Mouse (Mus musculus) heart, embryonic 16.5 days (tissue): ENCODE measurements around the gene 2010111I01Rik. TPM values are rescaled to one million over a fixed set of nuclear protein-coding genes. Genes with fewer than 3 reads are reported as not detected.
A peak's percentile ranks its signal among the peaks of the same experiment; 100 is the strongest.

Experiments used
- ATAC-seq: fragments of 200-750 bp; cut with Nextera tagmentation; replicated peaks from 2 replicates; pipeline ENCODE4 v1.8.0; 2017; ENCODE audit warnings: moderate number of reproducible peaks; ENCODE audit not compliant: insufficient read depth, low FRiP score; ENCODE audit errors: extremely low read depth
- H3K27ac ChIP-seq: fragments of 300-500 bp; sonication (generic); 2 replicates; pipeline ENCODE4 v1.5.1; 2014; ENCODE audit warnings: mild to moderate bottlenecking, low read length, control low read depth, moderate library complexity
- H3K27me3 ChIP-seq: fragments of 300-500 bp; sonication (generic); 2 replicates; pipeline ENCODE4 v1.6.1; 2014; ENCODE audit warnings: low read length, mixed read lengths; ENCODE audit not compliant: control insufficient read depth, insufficient read depth
- H3K36me3 ChIP-seq: fragments of 300-500 bp; sonication (generic); 2 replicates; pipeline ENCODE4 v1.6.1; 2014; ENCODE audit not compliant: control insufficient read depth, insufficient read depth
- H3K4me1 ChIP-seq: fragments of 300-500 bp; sonication (generic); 2 replicates; pipeline ENCODE4 v1.6.1; 2014; ENCODE audit warnings: low read length, mixed read lengths; ENCODE audit not compliant: control insufficient read depth, insufficient read depth
- H3K4me2 ChIP-seq: fragments of 300-500 bp; sonication (generic); 2 replicates; pipeline ENCODE4 v1.6.1; 2014; ENCODE audit warnings: low read depth, mild to moderate bottlenecking, control low read depth, low read length
- H3K4me3 ChIP-seq: fragments of 300-500 bp; sonication (generic); 2 replicates; pipeline ENCODE4 v1.5.1; 2014; ENCODE audit warnings: mild to moderate bottlenecking, control low read depth, low read length
- H3K9ac ChIP-seq: fragments of 300-500 bp; sonication (generic); 2 replicates; pipeline ENCODE4 v1.6.1; 2014; ENCODE audit warnings: low read length, control low read depth
- H3K9me3 ChIP-seq: fragments of 300-500 bp; sonication (generic); replicated peaks from 2 replicates; pipeline ENCODE4 v1.6.1; 2016; ENCODE audit warnings: low read length; ENCODE audit not compliant: control insufficient read depth
- WGBS: fragments of 180-500 bp; shearing (Covaris S2); extraction: QIAGEN DNeasy Blood & Tissue Kit; methylation state at CpG from one replicate; pipeline ENCODE4 v1.1.7; 2014; 5-methylcytosine and 5-hydroxymethylcytosine counted together
- polyA plus RNA-seq: library from polyadenylated mRNA; unstranded; fragments of >200 nt; fragmentation: Nextera tagmentation; extraction: Ambion mirVana; gene quantifications from 2 replicates; pipeline ENCODE4 v1.2.1, GENCODE M21; 2015

2010111I01Rik gene
- polyA plus RNA-seq, 1 experiment from 2014 or later = 71.1 TPM

DNA sequence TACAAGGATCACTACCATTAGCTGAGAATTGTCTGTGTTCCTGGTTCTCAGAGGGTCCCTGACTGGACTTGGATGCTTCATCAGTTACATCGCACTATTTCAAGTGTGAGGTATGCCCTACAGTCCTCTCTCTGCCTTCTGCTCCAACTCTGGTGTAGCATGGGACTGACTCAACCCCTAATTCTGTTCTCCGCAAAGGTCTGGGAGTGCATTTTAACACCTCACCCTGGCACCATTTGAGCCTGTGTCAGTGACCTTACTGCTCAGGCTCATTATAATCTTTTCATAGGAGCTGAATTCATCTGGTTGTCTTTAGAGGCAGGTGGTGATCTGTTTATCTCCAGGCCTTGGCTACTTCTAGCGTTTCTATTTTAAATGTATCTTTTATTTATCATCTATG lies 154.0 kb downstream of the 2010111I01Rik start:
- H3K4me2 ChIP-seq = no peak overlapping the region
- no peak overlapping the region for H3K4me3 ChIP-seq
- ATAC-seq = 0 out of 2 replicates have a peak, but pooled peaks have one; percentile 55
- WGBS = 47% methylated on average over 3 of the region's 3 CpGs
- H3K27ac ChIP-seq = peak overlapping the region; percentile 42; the same call in 1 of the 2 replicates
- no peak overlapping the region for H3K9ac ChIP-seq
- H3K4me1 ChIP-seq = peaks cover 29% of the 10 kb centered on the region
- H3K27me3 ChIP-seq = no peaks in the 10 kb centered on the region
- peaks cover 2% of the 10 kb centered on the region; the same call in 1 of the 2 replicates for H3K9me3 ChIP-seq
- no peaks in the 10 kb centered on the region for H3K36me3 ChIP-seq

DNA sequence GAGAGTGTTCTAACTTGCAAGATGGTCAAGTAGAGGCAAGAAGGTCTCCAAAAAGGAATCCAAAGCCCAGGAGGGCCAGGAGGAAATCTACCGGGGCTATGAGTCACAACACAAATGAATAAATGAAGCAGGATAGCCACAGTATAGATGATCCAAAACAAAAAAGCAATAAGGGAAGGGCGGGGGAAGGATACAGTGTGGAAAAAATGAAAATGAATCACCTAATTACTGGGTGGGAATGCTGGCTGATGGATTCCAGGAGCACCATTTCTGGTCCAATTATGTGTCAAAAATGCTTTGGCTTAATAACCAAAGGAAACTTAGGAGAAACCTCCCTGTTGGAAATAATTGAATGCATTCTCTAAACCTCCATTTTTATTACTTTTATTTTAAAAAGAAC lies 155.6 kb downstream of the 2010111I01Rik start:
- 79% methylated on average over 2 of the region's 2 CpGs for WGBS
- H3K4me1 ChIP-seq = peaks cover 17% of the 10 kb centered on the region
- no peaks in the 10 kb centered on the region for H3K27me3 ChIP-seq
- H3K27ac ChIP-seq = 0 out of 2 replicates have a peak overlapping the region, but pooled peaks have one; percentile 27
- no peak overlapping the region for H3K9ac ChIP-seq
- no peak overlapping the region for H3K4me2 ChIP-seq
- H3K36me3 ChIP-seq = no peaks in the 10 kb centered on the region
- ATAC-seq = no peak
- no peak overlapping the region for H3K4me3 ChIP-seq
- peaks cover 2% of the 10 kb centered on the region; the same call in 1 of the 2 replicates for H3K9me3 ChIP-seq

DNA sequence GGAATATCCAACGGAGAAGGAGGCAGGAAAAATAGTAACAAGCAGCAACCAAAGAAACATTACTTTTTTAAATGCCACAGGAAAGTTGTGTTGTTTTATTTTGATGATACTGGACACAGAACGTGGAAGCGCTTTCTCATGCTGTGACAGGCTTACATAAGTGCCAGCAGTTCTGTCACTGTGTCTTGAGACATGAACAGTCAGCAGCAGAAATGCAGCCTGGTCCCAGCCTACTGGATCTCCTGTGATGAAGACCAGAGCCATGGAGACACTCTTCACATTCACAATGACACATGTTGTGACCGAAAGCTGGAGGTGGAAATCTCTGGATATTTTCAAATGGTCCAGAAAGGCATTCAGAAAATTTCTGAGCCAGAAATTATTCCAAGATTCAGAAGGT lies 157.1 kb downstream of the 2010111I01Rik start:
- no peaks in the 10 kb centered on the region for H3K36me3 ChIP-seq
- H3K4me2 ChIP-seq = no peak overlapping the region
- 61% methylated on average over 4 of the region's 4 CpGs for WGBS
- H3K4me1 ChIP-seq = peaks cover 17% of the 10 kb centered on the region
- H3K27me3 ChIP-seq = no peaks in the 10 kb centered on the region
- no peak overlapping the region for H3K9ac ChIP-seq
- no peak overlapping the region for H3K4me3 ChIP-seq
- H3K9me3 ChIP-seq = 0 out of 2 replicates have a peak, but pooled peaks cover 1% of the 10 kb centered on the region
- H3K27ac ChIP-seq = no peak overlapping the region
- no peak for ATAC-seq

DNA sequence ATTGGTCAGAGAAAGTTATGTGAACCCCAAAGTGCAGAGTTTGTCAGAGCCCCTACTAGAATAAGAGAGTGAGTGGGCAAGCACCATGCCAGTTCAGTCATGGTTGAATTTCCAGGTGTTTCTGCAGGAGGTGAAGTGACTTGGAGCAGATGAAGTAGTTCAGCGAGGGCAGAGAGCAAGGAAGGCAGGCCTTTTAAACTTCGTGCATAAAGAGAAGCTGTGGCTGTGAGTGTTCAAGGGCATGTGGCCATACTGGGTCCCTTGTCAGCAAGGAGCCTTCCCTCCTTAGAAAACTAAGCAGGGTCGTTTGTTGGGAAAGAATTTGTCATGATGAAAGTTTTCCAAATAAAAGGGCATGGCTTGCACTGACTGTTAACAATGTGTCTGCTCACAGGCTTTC lies 161.5 kb downstream of the 2010111I01Rik start:
- no peak for ATAC-seq
- H3K4me1 ChIP-seq = no peaks in the 10 kb centered on the region
- H3K9me3 ChIP-seq = peaks cover 11% of the 10 kb centered on the region
- no peak overlapping the region for H3K9ac ChIP-seq
- H3K36me3 ChIP-seq = peaks cover 5% of the 10 kb centered on the region; the same call in 1 of the 2 replicates
- 71% methylated on average over 3 of the region's 3 CpGs for WGBS
- no peak overlapping the region for H3K27ac ChIP-seq
- H3K27me3 ChIP-seq = no peaks in the 10 kb centered on the region
- H3K4me2 ChIP-seq = no peak overlapping the region
- H3K4me3 ChIP-seq = no peak overlapping the region

DNA sequence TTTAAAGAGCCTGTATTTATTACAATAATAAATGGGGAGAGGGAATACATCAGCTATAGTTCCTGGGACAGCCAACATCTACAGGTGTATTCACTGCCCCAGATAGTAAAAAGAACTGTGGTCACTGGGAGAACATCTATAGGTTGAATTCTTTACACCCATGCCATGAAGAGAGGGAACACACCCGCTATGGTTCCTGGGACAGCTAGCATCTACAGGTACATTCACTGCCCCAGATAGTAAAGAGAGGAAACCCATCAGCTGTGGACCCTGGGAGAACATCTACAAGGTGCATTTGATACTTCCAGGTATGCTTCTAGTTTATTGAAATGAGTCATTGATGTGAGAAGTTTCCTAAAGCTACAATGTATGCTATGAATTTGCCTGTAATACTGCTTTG lies 162.8 kb downstream of the 2010111I01Rik start:
- H3K9ac ChIP-seq = no peak overlapping the region
- ATAC-seq = no peak
- 97% methylated on average over 1 of the region's 1 CpGs for WGBS

DNA sequence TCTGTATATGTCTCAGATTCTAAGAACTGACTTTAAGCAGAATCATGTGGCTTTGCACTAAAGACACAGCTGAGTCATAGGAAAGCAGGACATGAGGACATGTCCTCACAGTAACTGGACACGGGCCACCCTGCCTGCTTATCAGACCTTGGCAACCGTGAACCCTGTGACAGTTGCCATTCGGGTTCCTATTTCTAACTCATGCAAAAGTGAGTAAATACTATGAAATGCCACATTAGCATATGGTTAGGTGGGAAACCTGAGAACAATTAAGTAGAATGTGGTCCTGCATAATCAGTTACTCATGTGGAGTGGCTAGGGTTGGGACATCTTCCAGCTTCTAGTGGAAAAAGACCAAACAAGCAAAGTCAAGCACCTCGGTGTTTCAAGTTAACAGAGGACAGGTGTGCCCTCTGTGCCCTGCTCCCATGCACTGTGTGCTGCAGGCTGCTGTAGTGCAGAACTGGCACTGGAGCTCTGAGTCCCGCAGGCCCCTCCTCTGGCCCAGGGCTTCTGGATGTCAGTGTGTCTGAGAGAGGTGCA lies 170.3 kb downstream of the 2010111I01Rik start:
- Histone ChIP-seq H3K9ac (no peak overlapping the region), H3K4me2 (no peak overlapping the region), H3K4me1 (0 out of 2 replicates have a peak, but pooled peaks cover 3% of the 10 kb centered on the region), H3K9me3 (no peaks in the 10 kb centered on the region), H3K27me3 (no peaks in the 10 kb centered on the region), H3K27ac (no peak overlapping the region), H3K36me3 (no peaks in the 10 kb centered on the region), H3K4me3 (no peak overlapping the region)
- 67% methylated on average over 5 of the region's 5 CpGs for WGBS
- ATAC-seq = no peak

More for the DNA sequence above, 162.8 kb downstream of the 2010111I01Rik start:
- peaks cover 5% of the 10 kb centered on the region; the same call in 1 of the 2 replicates for H3K36me3 ChIP-seq
- H3K27ac ChIP-seq = no peak overlapping the region
- no peaks in the 10 kb centered on the region for H3K4me1 ChIP-seq
- no peaks in the 10 kb centered on the region for H3K27me3 ChIP-seq
- H3K4me2 ChIP-seq = no peak overlapping the region
- peaks cover 11% of the 10 kb centered on the region for H3K9me3 ChIP-seq
- H3K4me3 ChIP-seq = no peak overlapping the region

DNA sequence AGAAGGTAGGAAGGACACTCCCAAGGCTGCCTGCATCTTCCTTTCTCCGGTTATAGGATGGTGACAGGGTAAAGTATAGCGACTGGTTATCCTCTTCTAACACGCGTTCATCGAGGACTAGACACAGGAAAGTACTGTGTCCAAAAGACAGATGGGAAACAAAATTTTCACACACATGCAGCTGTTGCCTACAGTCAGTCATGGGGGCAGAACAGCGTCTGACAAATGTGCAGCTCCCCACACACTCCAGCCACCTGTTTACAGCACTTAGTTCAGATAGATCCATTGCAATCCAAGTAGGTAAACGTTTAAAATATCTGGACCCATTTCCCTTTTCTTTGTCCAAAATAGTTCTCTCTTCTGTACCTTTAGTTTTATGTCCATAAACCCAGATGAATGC lies 171.3 kb downstream of the 2010111I01Rik start:
- Histone ChIP-seq H3K4me1 (0 out of 2 replicates have a peak, but pooled peaks cover 3% of the 10 kb centered on the region), H3K9ac (no peak overlapping the region), H3K4me3 (no peak overlapping the region), H3K27me3 (no peaks in the 10 kb centered on the region), H3K27ac (no peak overlapping the region), H3K4me2 (no peak overlapping the region), H3K36me3 (no peaks in the 10 kb centered on the region), H3K9me3 (no peaks in the 10 kb centered on the region)
- 84% methylated on average over 7 of the region's 7 CpGs for WGBS
- no peak for ATAC-seq

DNA sequence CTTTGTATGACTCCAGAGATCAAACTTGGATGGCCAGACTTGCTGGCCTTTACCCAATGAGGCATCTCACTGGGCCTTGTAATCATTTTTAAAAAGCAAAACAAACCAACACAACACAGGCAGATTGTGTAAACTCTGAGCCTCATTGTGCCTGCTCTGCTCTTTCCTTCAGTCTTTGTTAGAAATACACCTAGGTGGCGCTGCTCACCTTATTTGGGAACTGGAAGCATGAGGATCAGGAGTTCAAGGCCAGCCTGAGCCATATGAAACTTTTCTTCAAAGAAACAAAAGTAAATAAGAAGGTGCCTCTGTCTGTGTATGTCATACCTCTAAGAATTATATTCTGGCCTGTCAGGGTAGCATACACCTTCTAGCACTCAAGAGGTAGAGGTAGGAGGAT lies 172.1 kb downstream of the 2010111I01Rik start:
- Histone ChIP-seq H3K4me1 (0 out of 2 replicates have a peak, but pooled peaks cover 3% of the 10 kb centered on the region), H3K27ac (no peak overlapping the region), H3K4me2 (no peak overlapping the region), H3K36me3 (no peaks in the 10 kb centered on the region), H3K27me3 (no peaks in the 10 kb centered on the region), H3K9ac (no peak overlapping the region), H3K4me3 (no peak overlapping the region), H3K9me3 (no peaks in the 10 kb centered on the region)
- no peak for ATAC-seq
- WGBS = 80% methylated on average over 1 of the region's 1 CpGs

DNA sequence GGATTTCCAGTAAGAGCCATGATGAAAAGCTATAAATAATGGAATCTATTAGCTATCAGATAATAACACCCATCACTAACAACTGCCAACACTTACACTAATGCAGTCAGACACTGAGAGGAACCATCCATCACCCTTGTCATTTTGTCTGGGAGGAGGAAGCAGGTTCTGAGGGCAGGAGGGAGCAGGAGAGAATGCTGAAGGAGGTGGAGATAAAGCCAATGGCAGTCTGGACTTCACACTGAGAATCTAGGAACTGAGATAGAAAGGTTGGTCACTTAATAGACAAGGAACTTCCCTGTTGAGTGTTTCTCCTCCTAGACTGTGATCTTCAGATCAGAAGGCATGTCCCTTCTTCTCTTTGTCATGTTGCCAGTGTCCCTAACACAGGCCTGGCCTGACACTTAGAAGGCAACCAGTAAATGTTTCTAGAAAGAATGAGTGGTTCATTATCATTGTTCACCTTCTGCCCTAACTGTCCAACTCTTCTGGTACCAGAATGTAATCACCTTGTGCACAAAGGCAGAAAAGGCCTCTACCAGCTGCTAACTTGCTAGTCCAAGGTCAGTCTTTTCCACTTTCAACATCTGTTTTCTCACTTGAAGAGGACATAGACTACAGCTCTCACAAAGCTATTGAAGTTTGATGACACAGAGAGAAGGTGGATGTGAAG lies 173.8 kb downstream of the 2010111I01Rik start:
- Histone ChIP-seq H3K36me3 (no peaks in the 10 kb centered on the region), H3K27ac (no peak overlapping the region), H3K4me1 (0 out of 2 replicates have a peak, but pooled peaks cover 3% of the 10 kb centered on the region), H3K9me3 (no peaks in the 10 kb centered on the region), H3K27me3 (no peaks in the 10 kb centered on the region), H3K4me2 (no peak overlapping the region), H3K4me3 (no peak overlapping the region), H3K9ac (no peak overlapping the region)
- no peak for ATAC-seq
